Mouse (Mus musculus): ENCODE measurements around the gene Cisd1. TPM values are rescaled to one million over a fixed set of nuclear protein-coding genes. Genes with fewer than 3 reads are reported as not detected.
A peak's percentile ranks its signal among the peaks of the same experiment; 100 is the strongest.

The Cisd1 gene
- polyA plus RNA-seq, 1 experiment = 78.9 TPM

GRCm38 (mm10) chr10:71369466-71369865 lies 24.7 kb upstream of the Cisd1 start:
- Histone ChIP-seq H3K9me3 (replicated peaks; ENCODE audit: control insufficient read depth, insufficient read depth, low read length, poor library complexity, severe bottlenecking) (no peaks in the 10 kb centered on the region), H3K27ac (ENCODE audit: insufficient read depth, low read length) (no peak overlapping the region), H3K27me3 (ENCODE audit: control insufficient read depth, insufficient read depth, low read length, poor library complexity, severe bottlenecking) (no peaks in the 10 kb centered on the region), H3K36me3 (ENCODE audit: control insufficient read depth, insufficient read depth, low read length, poor library complexity, severe bottlenecking) (peaks cover 14% of the 10 kb centered on the region), H3K4me3 (ENCODE audit: low read depth, low read length) (no peak overlapping the region), H3K4me1 (ENCODE audit: control insufficient read depth, insufficient read depth, low read length) (no peaks in the 10 kb centered on the region), H3K9ac (ENCODE audit: low read depth, poor library complexity, severe bottlenecking) (no peak overlapping the region)
- TF ChIP-seq POLR2A (IDR thresholded peaks at IDR 0.05; ENCODE audit: insufficient read depth, low read length) (no peak), CTCF (IDR thresholded peaks at IDR 0.05; ENCODE audit: low read depth, low read length) (no peak), EP300 (IDR thresholded peaks at IDR 0.05; ENCODE audit: insufficient read depth, low read depth, low read length) (no peak)

GRCm38 (mm10) chr10:71368128-71368940 lies 23.6 kb upstream of the Cisd1 start:
- Histone ChIP-seq H3K4me1 (ENCODE audit: control insufficient read depth, insufficient read depth, low read length) (peaks cover 2% of the 10 kb centered on the region), H3K4me3 (ENCODE audit: low read depth, low read length) (no peak overlapping the region), H3K27ac (ENCODE audit: insufficient read depth, low read length) (no peak overlapping the region), H3K36me3 (ENCODE audit: control insufficient read depth, insufficient read depth, low read length, poor library complexity, severe bottlenecking) (peaks cover 5% of the 10 kb centered on the region; the same call in 1 of the 2 replicates), H3K9me3 (replicated peaks; ENCODE audit: control insufficient read depth, insufficient read depth, low read length, poor library complexity, severe bottlenecking) (no peaks in the 10 kb centered on the region), H3K9ac (ENCODE audit: low read depth, poor library complexity, severe bottlenecking) (no peak overlapping the region), H3K27me3 (ENCODE audit: control insufficient read depth, insufficient read depth, low read length, poor library complexity, severe bottlenecking) (no peaks in the 10 kb centered on the region)
- TF ChIP-seq EP300 (IDR thresholded peaks at IDR 0.05; ENCODE audit: insufficient read depth, low read depth, low read length) (no peak), CTCF (IDR thresholded peaks at IDR 0.05; ENCODE audit: low read depth, low read length) (no peak), POLR2A (IDR thresholded peaks at IDR 0.05; ENCODE audit: insufficient read depth, low read length) (no peak)

- no peak overlapping the region for H3K4me3 ChIP-seq (ENCODE audit: low read depth, low read length)
- no peak overlapping the region for H3K9ac ChIP-seq (ENCODE audit: low read depth, poor library complexity, severe bottlenecking)
- no peaks in the 10 kb centered on the region for H3K9me3 ChIP-seq (replicated peaks; ENCODE audit: control insufficient read depth, insufficient read depth, low read length, poor library complexity, severe bottlenecking)
- H3K36me3 ChIP-seq (ENCODE audit: control insufficient read depth, insufficient read depth, low read length, poor library complexity, severe bottlenecking) = 0 out of 2 replicates have a peak, but pooled peaks cover 3% of the 10 kb centered on the region
- no peaks in the 10 kb centered on the region for H3K27me3 ChIP-seq (ENCODE audit: control insufficient read depth, insufficient read depth, low read length, poor library complexity, severe bottlenecking)
- H3K27ac ChIP-seq (ENCODE audit: insufficient read depth, low read length) = no peak overlapping the region
- TF ChIP-seq POLR2A (IDR thresholded peaks at IDR 0.05; ENCODE audit: insufficient read depth, low read length) = no peak
- no peak for TF ChIP-seq CTCF (IDR thresholded peaks at IDR 0.05; ENCODE audit: low read depth, low read length)
- peaks cover 4% of the 10 kb centered on the region for H3K4me1 ChIP-seq (ENCODE audit: control insufficient read depth, insufficient read depth, low read length)
These were observed 19.1 kb upstream of the Cisd1 start for GRCm38 (mm10) chr10:71363858-71364257.

- Histone ChIP-seq H3K27ac (ENCODE audit: insufficient read depth, low read length) (no peak overlapping the region), H3K27me3 (ENCODE audit: control insufficient read depth, insufficient read depth, low read length, poor library complexity, severe bottlenecking) (no peaks in the 10 kb centered on the region), H3K9ac (ENCODE audit: low read depth, poor library complexity, severe bottlenecking) (no peak overlapping the region), H3K4me1 (ENCODE audit: control insufficient read depth, insufficient read depth, low read length) (peaks cover 4% of the 10 kb centered on the region), H3K9me3 (replicated peaks; ENCODE audit: control insufficient read depth, insufficient read depth, low read length, poor library complexity, severe bottlenecking) (no peaks in the 10 kb centered on the region), H3K36me3 (ENCODE audit: control insufficient read depth, insufficient read depth, low read length, poor library complexity, severe bottlenecking) (0 out of 2 replicates have a peak, but pooled peaks cover 3% of the 10 kb centered on the region), H3K4me3 (ENCODE audit: low read depth, low read length) (no peak overlapping the region)
- no peak for TF ChIP-seq CTCF (IDR thresholded peaks at IDR 0.05; ENCODE audit: low read depth, low read length)
- TF ChIP-seq POLR2A (IDR thresholded peaks at IDR 0.05; ENCODE audit: insufficient read depth, low read length) = no peak
- TF ChIP-seq EP300 (IDR thresholded peaks at IDR 0.05; ENCODE audit: insufficient read depth, low read depth, low read length) = no peak
These were observed 18.7 kb upstream of the Cisd1 start for GRCm38 (mm10) chr10:71363440-71363839.

- Histone ChIP-seq H3K4me1 (ENCODE audit: control insufficient read depth, insufficient read depth, low read length) (peaks cover 4% of the 10 kb centered on the region), H3K9me3 (replicated peaks; ENCODE audit: control insufficient read depth, insufficient read depth, low read length, poor library complexity, severe bottlenecking) (no peaks in the 10 kb centered on the region), H3K27me3 (ENCODE audit: control insufficient read depth, insufficient read depth, low read length, poor library complexity, severe bottlenecking) (no peaks in the 10 kb centered on the region), H3K9ac (ENCODE audit: low read depth, poor library complexity, severe bottlenecking) (no peak overlapping the region), H3K36me3 (ENCODE audit: control insufficient read depth, insufficient read depth, low read length, poor library complexity, severe bottlenecking) (0 out of 2 replicates have a peak, but pooled peaks cover 3% of the 10 kb centered on the region), H3K4me3 (ENCODE audit: low read depth, low read length) (0 out of 2 replicates have a peak overlapping the region, but pooled peaks have one; percentile 7), H3K27ac (ENCODE audit: insufficient read depth, low read length) (no peak overlapping the region)
- no peak for TF ChIP-seq POLR2A (IDR thresholded peaks at IDR 0.05; ENCODE audit: insufficient read depth, low read length)
- no peak for TF ChIP-seq CTCF (IDR thresholded peaks at IDR 0.05; ENCODE audit: low read depth, low read length)
- no peak for TF ChIP-seq EP300 (IDR thresholded peaks at IDR 0.05; ENCODE audit: insufficient read depth, low read depth, low read length)
These were observed 17.2 kb upstream of the Cisd1 start for GRCm38 (mm10) chr10:71361836-71362562.

Measured in ES-Bruce4 (cell line).